Comparison of ENCODE assay signal across 21 mouse cellular contexts in the genomic region with DNA sequence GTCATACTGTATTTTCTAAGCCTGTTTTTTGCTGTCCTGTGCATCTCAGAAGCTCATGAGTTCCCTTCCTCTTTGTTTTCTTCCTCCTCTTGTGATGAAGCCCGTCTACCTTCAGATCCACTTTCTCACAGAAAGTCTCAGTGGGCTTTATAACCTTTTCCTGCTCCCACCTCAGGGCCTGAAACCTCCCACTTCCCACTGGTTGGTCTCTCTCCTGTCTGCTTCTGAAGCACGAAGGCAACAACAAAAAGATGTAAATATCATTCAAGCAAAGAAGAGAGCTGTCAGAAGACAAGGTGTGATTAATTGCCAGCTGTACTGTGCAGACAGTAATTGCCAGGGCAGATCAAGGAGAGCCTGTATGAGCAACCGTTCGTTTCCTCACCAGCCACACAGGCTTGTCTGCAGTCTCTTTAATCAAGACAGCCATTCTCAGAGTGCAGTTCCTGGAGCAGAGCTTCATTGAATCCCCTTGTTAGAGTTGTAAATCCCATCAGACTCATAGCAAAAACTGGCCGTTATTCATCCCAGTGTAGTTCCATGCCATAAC.
DNase-seq lines count a peak whose midpoint lies in the region; ATAC-seq lines count a peak whose summit lies in the region.
"Had no signal": no experiment of that assay in that cellular context is flagged by ENCODE, and none has a peak within 500 bp of the region (broad histone marks: within the 10 kb centered on the region; RNA-seq: fewer than 3 reads in every experiment).

No protein-coding gene starts in this region.

- no peaks in the 10 kb centered on the region for H3K9me3 ChIP-seq in forebrain, embryonic 10.5 days
- H3K9me3 ChIP-seq in forebrain, embryonic 11.5 days (ENCODE audit: control insufficient read depth, low read length) = no peaks in the 10 kb centered on the region
- H3K9me3 ChIP-seq in hindbrain, embryonic 11.5 days (ENCODE audit: control insufficient read depth, low read length) = no peaks in the 10 kb centered on the region
- no peaks in the 10 kb centered on the region for H3K9me3 ChIP-seq in midbrain, embryonic 11.5 days (ENCODE audit: control insufficient read depth, low read length)
- H3K9me3 ChIP-seq: heart, embryonic 12.5 days; limb, embryonic 12.5 days had no signal

- ATAC-seq in forebrain, embryonic 11.5 days (replicated peaks; ENCODE audit: low FRiP score) = no peak
- 0 out of 2 replicates have a peak, but pooled peaks have one; percentile 45 for ATAC-seq in hindbrain, embryonic 11.5 days (ENCODE audit: low FRiP score)
- ATAC-seq in midbrain, embryonic 11.5 days (ENCODE audit: low FRiP score) = no peak
- no peak for ATAC-seq in frontal cortex, adult (ENCODE audit: low TSS enrichment)
- ATAC-seq: liver, embryonic 12.5 days had no signal

- intact Hi-C loops in left cerebral cortex, postnatal 10 days (cut with DNase I) = no loop called here

- H3K4me2 ChIP-seq in forebrain, embryonic 11.5 days (ENCODE audit: low read depth, low read length, severe bottlenecking) = no peak overlapping the region
- H3K4me2 ChIP-seq in hindbrain, embryonic 11.5 days (replicated peaks; ENCODE audit: low read depth, low read length) = no peak overlapping the region
- no peak overlapping the region for H3K4me2 ChIP-seq in midbrain, embryonic 11.5 days
- H3K4me2 ChIP-seq: heart, embryonic 12.5 days; limb, embryonic 12.5 days; liver, embryonic 12.5 days; lung, embryonic 14.5 days had no signal

- H3K9ac ChIP-seq in forebrain, embryonic 11.5 days (ENCODE audit: low read length) = no peak overlapping the region
- no peak overlapping the region for H3K9ac ChIP-seq in hindbrain, embryonic 11.5 days (ENCODE audit: low read depth, low read length)
- no peak overlapping the region for H3K9ac ChIP-seq in midbrain, embryonic 11.5 days (ENCODE audit: low read length)
- H3K9ac ChIP-seq: heart, embryonic 12.5 days; limb, embryonic 12.5 days; liver, embryonic 12.5 days; lung, embryonic 14.5 days had no signal

- DNase-seq in forebrain, embryonic 10.5 days (ENCODE audit: extremely low spot score, low spot score) = no peak
- DNase-seq in forebrain, embryonic 11.5 days (ENCODE audit: low spot score) = no peak
- peak; percentile 13 for DNase-seq in brain, adult 2 months (ENCODE audit: low read depth, low spot score)
- DNase-seq in hindbrain, embryonic 11.5 days (ENCODE audit: low spot score) = peak; percentile 7
- DNase-seq in midbrain, embryonic 11.5 days (ENCODE audit: low spot score, missing footprints) = peak; percentile 80
- DNase-seq in left cerebral cortex, postnatal 10 days (ENCODE audit: extremely low spot score in 1 of 2, low spot score in 2 of 2) = no peak
- DNase-seq in spleen, postnatal 4 days (ENCODE audit: low spot score in 2 of 2) = no peak
- DNase-seq: adrenal gland, adult 2 months; cerebellum, adult 11 months; cerebellum, postnatal 25 days; heart, postnatal 14 days; kidney, adult 9 months; kidney, postnatal 36 days; layer of hippocampus, adult 9-11 months; lung, embryonic 14.5 days; lung, postnatal 36 days; right cerebral cortex, postnatal 4 days had no signal

- peaks cover 13% of the 10 kb centered on the region for H3K4me1 ChIP-seq in forebrain, embryonic 10.5 days
- no peaks in the 10 kb centered on the region; the same call in 1 of the 2 replicates for H3K4me1 ChIP-seq in forebrain, embryonic 11.5 days (replicated peaks; ENCODE audit: control insufficient read depth, insufficient read depth, low read length)
- H3K4me1 ChIP-seq in hindbrain, embryonic 11.5 days (replicated peaks; ENCODE audit: control insufficient read depth, insufficient read depth, low read length) = peaks cover 2% of the 10 kb centered on the region; the same call in 1 of the 2 replicates
- H3K4me1 ChIP-seq in midbrain, embryonic 11.5 days (ENCODE audit: control insufficient read depth, insufficient read depth, low read length) = peaks cover 10% of the 10 kb centered on the region
- H3K4me1 ChIP-seq: heart, embryonic 12.5 days; limb, embryonic 12.5 days; liver, embryonic 12.5 days had no signal

- no peak overlapping the region for H3K4me3 ChIP-seq in forebrain, embryonic 10.5 days
- H3K4me3 ChIP-seq in forebrain, embryonic 11.5 days (ENCODE audit: low read depth, low read length) = no peak overlapping the region
- H3K4me3 ChIP-seq in hindbrain, embryonic 11.5 days (ENCODE audit: low read depth, low read length) = no peak overlapping the region
- no peak overlapping the region for H3K4me3 ChIP-seq in midbrain, embryonic 11.5 days (ENCODE audit: low read depth, low read length)
- H3K4me3 ChIP-seq: heart, embryonic 12.5 days; limb, embryonic 12.5 days; liver, embryonic 12.5 days had no signal

- H3K36me3 ChIP-seq in forebrain, embryonic 10.5 days (replicated peaks) = no peaks in the 10 kb centered on the region
- no peaks in the 10 kb centered on the region for H3K36me3 ChIP-seq in forebrain, embryonic 11.5 days (ENCODE audit: control insufficient read depth, insufficient read depth, low read length)
- no peaks in the 10 kb centered on the region for H3K36me3 ChIP-seq in hindbrain, embryonic 11.5 days (ENCODE audit: control insufficient read depth, insufficient read depth, low read length)
- no peaks in the 10 kb centered on the region for H3K36me3 ChIP-seq in midbrain, embryonic 11.5 days (ENCODE audit: control insufficient read depth, insufficient read depth, low read length)
- H3K36me3 ChIP-seq: heart, embryonic 12.5 days; limb, embryonic 12.5 days; liver, embryonic 12.5 days had no signal

- H3K27me3 ChIP-seq in forebrain, embryonic 10.5 days (ENCODE audit: poor library complexity, severe bottlenecking) = no peaks in the 10 kb centered on the region
- H3K27me3 ChIP-seq in forebrain, embryonic 11.5 days (ENCODE audit: control insufficient read depth, insufficient read depth, low read length) = no peaks in the 10 kb centered on the region
- no peaks in the 10 kb centered on the region for H3K27me3 ChIP-seq in hindbrain, embryonic 11.5 days (ENCODE audit: control insufficient read depth, insufficient read depth, low read length)
- no peaks in the 10 kb centered on the region for H3K27me3 ChIP-seq in midbrain, embryonic 11.5 days (ENCODE audit: control insufficient read depth, insufficient read depth, low read length)
- H3K27me3 ChIP-seq: heart, embryonic 12.5 days; limb, embryonic 12.5 days; liver, embryonic 12.5 days had no signal

- WGBS in forebrain, embryonic 10.5 days = 49% methylated on average over 5 of the region's 5 CpGs
- WGBS in forebrain, embryonic 11.5 days = 33% methylated on average over 5 of the region's 5 CpGs
- WGBS in hindbrain, embryonic 11.5 days = 35% methylated on average over 5 of the region's 5 CpGs
- 55% methylated on average over 5 of the region's 5 CpGs for WGBS in midbrain, embryonic 11.5 days

- peak overlapping the region; percentile 40; the same call in 1 of the 2 replicates for H3K27ac ChIP-seq in forebrain, embryonic 10.5 days
- no peak overlapping the region for H3K27ac ChIP-seq in forebrain, embryonic 11.5 days (ENCODE audit: low read depth, low read length)
- H3K27ac ChIP-seq in hindbrain, embryonic 11.5 days (ENCODE audit: low read depth, low read length) = 0 out of 2 replicates have a peak overlapping the region, but pooled peaks have one; percentile 2
- H3K27ac ChIP-seq in midbrain, embryonic 11.5 days (ENCODE audit: low read depth, low read length) = no peak overlapping the region
- H3K27ac ChIP-seq: limb, embryonic 12.5 days; liver, embryonic 12.5 days had no signal

Comparison
In these comparisons a context has a peak if more than half of its experiments do, and no peak if none do; other contexts are left out.
1. H3K27ac ChIP-seq: peak in forebrain, embryonic 10.5 days (single experiment) and hindbrain, embryonic 11.5 days (single experiment); none in forebrain, embryonic 11.5 days (single experiment) and midbrain, embryonic 11.5 days (single experiment).
2. DNase-seq: peak in brain, adult 2 months (single experiment), hindbrain, embryonic 11.5 days (single experiment) and midbrain, embryonic 11.5 days (single experiment); none in forebrain, embryonic 10.5 days (single experiment), forebrain, embryonic 11.5 days (single experiment), left cerebral cortex, postnatal 10 days (0 of 2) and spleen, postnatal 4 days (0 of 2).